Mouse (Mus musculus): Measurements from ENCODE around the gene Gnpat. TPM values are rescaled to one million over a fixed set of nuclear protein-coding genes. Genes with fewer than 3 reads are reported as not detected.

Gene Gnpat
- 100 to 1,000 TPM in 1 of 2 experiments, 10 to 100 TPM in 1; 93.1 to 104 TPM for total RNA-seq (2021)
- long read RNA-seq, experiment 1, transcript Gnpat-201 (16 exons, 2,984 nt), result major isoform, 76 of 104 reads
- long read RNA-seq, experiment 1, partial matches to known transcripts, result 7 of 104 reads
- long read RNA-seq, experiment 1, other reads (novel, unspliced or antisense), result 20 of 104 reads
- long read RNA-seq, experiment 2, transcript Gnpat-201 (16 exons, 2,984 nt), result major isoform, 26 of 42 reads
- long read RNA-seq, experiment 2, partial matches to known transcripts, result 7 of 42 reads
- long read RNA-seq, experiment 2, other reads (novel, unspliced or antisense), result 9 of 42 reads

- DNase-seq, result peak; percentile 97
Measured at GRCm38 (mm10) chr8:124862321-124863162, at the start of gene Gnpat, which contains the start of gene 2810004N23Rik. TSS of gene Gnpat (plus strand) at chr8:124863033. TSS of gene 2810004N23Rik (minus strand) at chr8:124863120.

DNA sequence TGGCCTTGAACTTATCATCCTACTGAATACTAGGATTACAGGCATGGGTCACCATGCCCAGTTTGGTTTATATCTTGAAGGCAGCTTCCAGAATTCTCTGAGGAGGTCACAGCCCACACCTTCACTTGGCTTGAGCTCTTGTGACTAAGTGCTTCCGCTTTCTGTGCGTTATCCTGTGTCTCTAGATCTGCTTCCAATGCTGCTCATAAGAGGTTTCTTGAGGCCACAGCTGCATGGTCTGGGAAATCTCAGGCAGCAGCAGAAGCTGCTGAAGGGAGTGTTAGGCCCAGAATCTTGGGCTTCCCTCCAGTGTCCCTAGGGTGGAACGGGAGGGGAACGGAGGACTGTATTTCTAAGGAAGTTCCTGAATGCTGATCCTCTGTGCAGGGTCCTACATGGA lies 49.5 kb upstream of the Gnpat start:
- no peak for DNase-seq

GRCm38 (mm10) chr8:124815870-124816269 lies 47.0 kb upstream of the Gnpat start:
- peak in 1 of 2 experiments; percentile 39 for DNase-seq

GRCm38 (mm10) chr8:124816866-124817265 lies 46.0 kb upstream of the Gnpat start:
- DNase-seq, result no peak

DNA sequence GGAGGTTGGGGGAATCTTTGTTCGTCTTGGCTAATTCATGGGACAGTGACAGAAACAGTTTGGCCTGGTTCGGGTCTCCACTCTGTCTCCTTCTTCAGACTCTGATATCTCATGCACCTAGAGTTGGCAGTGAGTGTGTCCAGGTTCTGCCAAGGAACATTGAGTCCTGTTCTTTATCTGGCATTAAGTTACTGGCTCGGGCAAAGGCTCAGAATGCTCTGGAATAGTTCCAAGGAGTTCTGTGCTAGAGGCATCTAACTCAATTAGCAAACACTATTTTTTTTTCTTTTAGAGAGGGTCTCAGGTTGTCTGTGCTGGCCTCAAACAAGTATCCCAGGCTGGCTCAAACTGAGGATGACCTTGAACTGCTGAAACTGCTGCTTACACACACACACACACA lies 45.5 kb upstream of the Gnpat start:
- DNase-seq, result no peak

DNA sequence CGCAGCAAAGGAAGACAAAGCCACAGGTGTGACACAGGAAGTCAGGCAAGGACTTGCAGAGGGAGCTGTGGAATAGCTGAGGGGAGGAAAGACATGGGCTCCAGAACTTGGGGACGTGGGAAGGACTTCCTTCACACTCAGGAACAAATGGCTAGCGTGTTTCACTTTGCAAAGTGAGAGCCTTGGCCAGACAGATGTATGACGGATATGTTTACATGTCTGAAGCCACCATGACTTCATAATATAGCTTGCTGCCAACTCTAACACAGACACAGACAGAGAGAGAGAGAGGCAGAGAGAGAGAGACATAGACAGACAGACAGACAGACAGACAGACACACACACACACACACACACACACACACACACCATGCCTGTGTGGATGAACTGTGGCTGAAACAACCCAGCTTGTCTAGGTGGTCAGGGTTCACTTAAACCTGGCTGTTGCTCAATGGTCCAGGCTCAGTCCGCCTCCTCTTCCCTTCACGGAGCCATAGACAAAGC lies 43.2 kb upstream of the Gnpat start:
- no peak for DNase-seq

GRCm38 (mm10) chr8:124820125-124820524 lies 42.7 kb upstream of the Gnpat start:
- no peak for DNase-seq

DNA sequence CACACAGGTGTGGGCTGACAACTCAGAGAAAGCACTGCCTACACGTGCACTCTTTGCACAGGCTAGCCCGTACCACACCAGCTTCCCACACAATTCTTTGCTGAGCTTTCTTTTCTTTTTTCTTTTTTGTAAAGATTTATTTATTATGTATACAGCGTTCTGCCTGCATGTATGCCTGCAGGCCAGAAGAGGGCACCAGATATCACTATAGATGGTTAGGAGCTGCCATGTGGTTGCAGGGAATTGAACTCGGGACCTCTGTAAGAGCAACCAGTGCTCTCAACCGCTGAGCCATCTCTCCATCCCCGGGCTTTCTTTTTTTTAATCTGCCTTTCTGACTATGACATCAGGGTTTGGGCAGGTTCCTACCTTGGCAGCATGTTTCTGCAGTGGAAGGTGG lies 39.3 kb upstream of the Gnpat start:
- no peak for DNase-seq

DNA sequence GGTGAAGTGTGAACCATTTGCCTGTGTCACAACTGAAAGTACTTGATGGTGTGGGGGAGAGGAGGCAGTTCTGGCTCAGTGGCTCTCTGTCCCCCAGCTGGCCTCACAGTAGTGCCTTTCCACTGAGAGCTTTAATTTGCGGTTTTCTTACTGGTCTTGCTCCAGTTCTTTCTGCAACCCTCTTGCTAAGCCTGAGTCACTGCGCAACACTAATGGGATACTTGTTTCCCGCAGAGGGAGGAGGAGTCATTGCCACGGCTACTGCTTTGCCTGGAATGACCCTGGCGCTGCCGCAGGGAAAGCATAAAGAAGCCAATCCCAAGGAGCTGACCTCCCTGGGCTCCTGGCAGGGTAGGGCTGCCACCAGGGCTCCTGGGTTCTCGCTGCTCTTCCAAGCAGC lies 36.2 kb upstream of the Gnpat start:
- DNase-seq, result peak; percentile 74 to 77

DNA sequence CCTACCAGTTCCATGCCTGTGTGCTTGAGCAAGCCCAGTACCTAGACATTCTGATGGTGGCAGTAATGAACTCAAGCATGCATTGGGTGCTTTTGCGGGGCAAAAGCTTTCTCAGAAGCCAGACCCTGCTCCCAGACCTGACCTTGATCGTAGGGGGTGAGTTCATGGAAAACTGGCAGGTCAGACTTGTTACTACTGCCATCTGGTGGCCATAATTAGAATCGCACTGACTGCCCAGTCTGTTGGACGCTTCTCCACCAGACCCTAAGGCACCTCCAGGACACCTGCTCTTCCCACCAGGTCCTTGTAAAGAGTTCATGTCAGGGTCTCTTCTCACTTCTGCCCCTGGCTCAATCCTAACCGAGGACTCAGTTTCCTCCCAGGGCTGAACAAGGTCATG lies 35.4 kb upstream of the Gnpat start:
- DNase-seq, result peak; percentile 59 to 67

GRCm38 (mm10) chr8:124828561-124829240 lies 34.1 kb upstream of the Gnpat start:
- no peak for DNase-seq

DNA sequence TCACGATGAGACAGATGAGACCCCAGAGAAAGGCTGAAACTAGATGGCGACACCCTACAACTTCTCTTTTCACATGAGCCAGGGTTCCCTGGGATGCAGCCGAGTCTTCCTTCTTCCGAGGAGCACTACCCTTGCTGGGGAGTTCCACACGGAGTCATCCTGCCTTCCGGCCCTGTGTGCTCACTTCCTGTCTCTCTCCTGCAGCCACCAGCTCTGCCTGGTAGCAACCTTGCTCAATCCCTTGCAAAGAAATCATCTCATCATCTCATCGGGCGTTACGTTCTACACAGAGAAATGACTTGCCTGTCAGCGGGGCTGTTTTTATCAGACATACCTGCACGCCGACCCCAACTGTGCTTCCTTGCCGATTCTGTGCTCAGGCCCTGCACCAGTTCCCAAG lies 32.8 kb upstream of the Gnpat start:
- no peak for DNase-seq

- DNase-seq, result peak in 1 of 2 experiments; percentile 50
Measured at GRCm38 (mm10) chr8:124831531-124831930, 31.3 kb upstream of the Gnpat start.

- DNase-seq, result no peak
Measured at GRCm38 (mm10) chr8:124831941-124832340, 30.9 kb upstream of the Gnpat start.

DNA sequence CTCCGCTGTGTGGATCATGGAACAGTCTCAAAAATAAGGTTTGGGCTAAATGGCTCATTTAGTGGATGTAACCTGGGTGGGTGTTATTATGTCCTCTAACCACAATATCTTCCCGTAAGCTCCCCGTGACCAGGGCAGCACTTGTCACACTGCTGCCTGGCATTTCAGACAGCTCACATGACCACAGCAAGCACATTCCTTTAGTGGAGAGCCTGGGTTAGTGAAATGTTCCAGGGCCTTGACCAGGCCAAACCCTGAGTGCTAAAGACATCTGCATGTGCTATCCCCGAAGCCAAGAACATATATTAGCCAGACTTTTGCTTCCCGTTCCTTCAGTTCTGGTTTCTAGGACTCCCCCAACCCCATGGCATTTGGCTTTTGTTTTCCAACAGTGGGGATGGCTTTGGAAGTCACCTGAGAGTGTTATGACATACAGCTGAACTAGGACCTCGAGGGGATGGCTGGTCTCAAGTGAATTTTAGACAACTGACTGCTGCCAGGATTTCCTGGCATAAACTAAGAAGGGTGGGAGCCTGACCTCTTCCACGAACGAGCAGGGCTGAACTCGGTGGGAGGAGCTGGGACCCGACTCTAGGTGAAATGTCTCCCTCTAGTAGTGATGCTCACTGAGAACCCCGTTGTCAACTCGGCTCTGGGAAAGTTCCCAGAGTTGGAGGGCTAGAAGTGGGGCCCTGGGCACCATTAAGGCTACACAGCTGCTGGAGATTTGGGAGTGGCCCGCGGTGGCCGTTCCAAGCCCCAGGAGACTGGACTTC lies 29.2 kb upstream of the Gnpat start:
- DNase-seq, result peak in 1 of 2 experiments; percentile 41

GRCm38 (mm10) chr8:124835848-124836247 lies 27.0 kb upstream of the Gnpat start:
- DNase-seq, result no peak

DNA sequence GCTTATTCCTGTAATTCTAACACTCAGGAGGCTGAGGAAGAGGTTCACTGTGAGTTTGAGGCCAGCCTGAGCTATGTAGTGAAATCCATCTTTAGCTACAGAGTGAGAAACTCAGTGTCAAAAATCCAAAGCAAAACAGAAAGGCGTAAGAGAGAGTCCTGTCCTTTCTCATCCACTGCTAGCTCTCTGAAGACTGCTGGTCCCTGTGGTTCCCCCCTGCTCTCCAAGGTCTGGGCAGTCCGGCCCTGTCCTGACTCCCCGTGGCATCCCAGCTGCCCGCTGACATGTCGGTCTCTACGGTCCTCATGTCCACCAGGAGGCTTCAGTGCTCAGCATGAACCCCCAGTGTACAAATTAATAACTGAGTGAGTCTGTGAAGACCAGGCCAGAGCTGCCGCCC lies 26.6 kb upstream of the Gnpat start:
- DNase-seq, result no peak

GRCm38 (mm10) chr8:124836907-124837306 lies 25.9 kb upstream of the Gnpat start:
- no peak for DNase-seq

- no peak for DNase-seq
Measured at GRCm38 (mm10) chr8:124837956-124838355, 24.9 kb upstream of the Gnpat start.

DNA sequence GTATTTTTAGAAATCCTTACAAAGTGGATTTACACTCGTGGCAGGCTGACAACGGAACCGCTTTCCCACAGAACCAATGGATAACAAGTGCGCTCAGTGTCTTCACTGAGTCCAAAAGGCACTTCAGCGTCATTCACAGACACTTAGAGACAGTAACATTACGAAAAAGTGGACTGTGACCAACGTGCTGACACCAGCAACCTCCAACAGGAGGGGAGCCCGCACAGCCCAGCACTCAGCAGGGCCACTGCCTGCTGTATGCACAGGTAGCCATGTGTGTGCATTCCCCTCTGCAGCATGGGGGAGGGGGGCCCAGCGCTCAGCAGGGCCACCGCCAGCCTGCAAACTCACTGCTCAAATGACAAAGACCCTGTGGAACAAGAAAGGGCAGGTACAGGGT lies 23.5 kb upstream of the Gnpat start:
- no peak for DNase-seq

DNA sequence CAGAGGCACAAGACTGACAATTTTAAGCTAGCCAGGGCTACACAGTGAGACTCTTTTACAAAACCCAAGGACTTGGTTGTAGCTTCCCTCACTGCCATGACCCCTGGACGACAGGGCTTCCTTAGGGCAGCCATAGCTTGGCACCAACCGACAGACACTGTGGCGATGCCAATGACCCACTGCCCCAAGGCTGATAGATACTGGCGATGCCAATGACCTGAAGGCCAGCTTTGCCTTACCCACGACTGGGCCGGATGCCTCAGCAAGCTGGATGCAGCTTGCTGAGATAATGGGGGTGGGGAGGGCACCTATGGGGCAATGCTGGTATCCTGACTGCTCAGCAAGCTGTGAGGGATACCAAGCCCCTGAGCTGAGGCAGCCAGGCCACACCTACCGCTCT lies 21.9 kb upstream of the Gnpat start:
- DNase-seq, result peak; percentile 26 to 34

GRCm38 (mm10) chr8:124841775-124842174 lies 21.1 kb upstream of the Gnpat start:
- no peak for DNase-seq
